Mouse (Mus musculus): ENCODE measurements around the gene Pip5k1c. TPM values are rescaled to one million over a fixed set of nuclear protein-coding genes. Genes with fewer than 3 reads are reported as not detected.
A peak's percentile ranks its signal among the peaks of the same experiment; 100 is the strongest.

The Pip5k1c gene
- total RNA-seq, 2 experiments from 2014 or later, result 419 to 450 TPM

- intact Hi-C loops (cut with DNase I), result loop anchor here (5.0 kb wide), 1 partner anchor 53 kb away; no protein-coding TSS in a partner anchor
- DNase-seq (ENCODE audit: low spot score in 2 of 2), result no peak
Observed at GRCm38 (mm10) chr10:81340551-81341332, 48.0 kb downstream of the Pip5k1c start.

- no peak for DNase-seq (ENCODE audit: low spot score in 2 of 2)
- intact Hi-C loops (cut with DNase I), result loop anchor here (5.0 kb wide), 1 partner anchor 54 kb away; no protein-coding TSS in a partner anchor
Observed at GRCm38 (mm10) chr10:81341333-81341949, 48.7 kb downstream of the Pip5k1c start.

- intact Hi-C loops (cut with DNase I), result loop anchor here (5.0 kb wide), 1 partner anchor 56 kb away; no protein-coding TSS in a partner anchor
Observed at GRCm38 (mm10) chr10:81342686-81343505, 50.1 kb downstream of the Pip5k1c start, which contains the start of gene Gipc3. Gene Gipc3 (minus strand): TSS chr10:81343266.

GRCm38 (mm10) chr10:81344421-81345161 lies 51.8 kb downstream of the Pip5k1c start:
- DNase-seq (ENCODE audit: low spot score in 2 of 2), result no peak
- intact Hi-C loops (cut with DNase I), result loop anchor here (5.0 kb wide), 1 partner anchor 57 kb away; no protein-coding TSS in a partner anchor

More at GRCm38 (mm10) chr10:81342686-81343505, 50.1 kb downstream of the Pip5k1c start, which contains the start of gene Gipc3:
- no peak for DNase-seq (ENCODE audit: low spot score in 2 of 2)

GRCm38 (mm10) chr10:81345162-81345534 lies 52.4 kb downstream of the Pip5k1c start:
- intact Hi-C loops (cut with DNase I), result no loop called here
- DNase-seq (ENCODE audit: low spot score in 2 of 2), result no peak

GRCm38 (mm10) chr10:81346453-81347067 lies 53.8 kb downstream of the Pip5k1c start:
- intact Hi-C loops (cut with DNase I), result no loop called here

GRCm38 (mm10) chr10:81349146-81349545 lies 56.4 kb downstream of the Pip5k1c start:
- intact Hi-C loops (cut with DNase I), result no loop called here
- DNase-seq (ENCODE audit: low spot score in 2 of 2), result no peak

More at GRCm38 (mm10) chr10:81346453-81347067, 53.8 kb downstream of the Pip5k1c start:
- DNase-seq (ENCODE audit: low spot score in 2 of 2), result peak in 1 of 2 experiments; percentile 61

- DNase-seq (ENCODE audit: low spot score in 2 of 2), result no peak
- intact Hi-C loops (cut with DNase I), result loop anchor here (2.0 kb wide), 2 partner anchors 61 to 151 kb away; no protein-coding TSS in a partner anchor
Observed at GRCm38 (mm10) chr10:81349961-81350350, 57.2 kb downstream of the Pip5k1c start.

- intact Hi-C loops (cut with DNase I), result loop anchor here (2.0 kb wide), 2 partner anchors 62 to 152 kb away; no protein-coding TSS in a partner anchor
- peak; percentile 100 for DNase-seq (ENCODE audit: low spot score in 2 of 2)
Observed at GRCm38 (mm10) chr10:81350351-81351063, 57.7 kb downstream of the Pip5k1c start, which contains the start of gene Hmg20b. Gene Hmg20b (minus strand): TSS chr10:81350480.

GRCm38 (mm10) chr10:81351678-81352291 lies 59.0 kb downstream of the Pip5k1c start:
- intact Hi-C loops (cut with DNase I), result loop anchor here (2.0 kb wide), 2 partner anchors 63 to 153 kb away; no protein-coding TSS in a partner anchor
- no peak for DNase-seq (ENCODE audit: low spot score in 2 of 2)

- intact Hi-C loops (cut with DNase I), result no loop called here
- no peak for DNase-seq (ENCODE audit: low spot score in 2 of 2)
Observed at GRCm38 (mm10) chr10:81354738-81355477, 62.1 kb downstream of the Pip5k1c start.

- intact Hi-C loops (cut with DNase I), result no loop called here
- DNase-seq (ENCODE audit: low spot score in 2 of 2), result no peak
Observed at GRCm38 (mm10) chr10:81355533-81355932, 62.8 kb downstream of the Pip5k1c start.

- no peak for DNase-seq (ENCODE audit: low spot score in 2 of 2)
- intact Hi-C loops (cut with DNase I), result no loop called here
Observed at GRCm38 (mm10) chr10:81356352-81356990, 63.7 kb downstream of the Pip5k1c start.

GRCm38 (mm10) chr10:81356991-81357844 lies 64.5 kb downstream of the Pip5k1c start, which contains the start of gene Mfsd12:
Gene Mfsd12 (plus strand): TSS chr10:81357491.
- intact Hi-C loops (cut with DNase I), result no loop called here
- DNase-seq (ENCODE audit: low spot score in 2 of 2), result peak; percentile 88 to 93

GRCm38 (mm10) chr10:81358209-81358608 lies 65.4 kb downstream of the Pip5k1c start:
- DNase-seq (ENCODE audit: low spot score in 2 of 2), result no peak
- intact Hi-C loops (cut with DNase I), result no loop called here

All from left cerebral cortex, postnatal 36 days (tissue).